Mouse (Mus musculus) urinary bladder, adult 2 months (tissue): ENCODE results near the gene 1700012P22Rik. TPM values are rescaled to one million over a fixed set of nuclear protein-coding genes. Genes with fewer than 3 reads are reported as not detected.

Experiments used
- polyA plus RNA-seq: library from polyadenylated mRNA; depleted of rRNA; stranded (reverse); fragments of >200 nt; gene quantifications from 2 replicates; pipeline ENCODE4 v1.2.3, GENCODE M21; 2012; rRNA removed

1700012P22Rik gene
- polyA plus RNA-seq, 1 experiment, result not detected

Other genes starting within 250 kb of the 1700012P22Rik start
- not detected in 2 replicates for gene Oog2, start 248.1 kb downstream of the 1700012P22Rik start, polyA plus RNA-seq
- not detected in 2 replicates for gene C87977, start 225.5 kb downstream of the 1700012P22Rik start, polyA plus RNA-seq
- gene Pramel5, start 158.3 kb downstream of the 1700012P22Rik start, polyA plus RNA-seq, result not detected in 2 replicates
- gene Gm13128, start 108.5 kb downstream of the 1700012P22Rik start, polyA plus RNA-seq, result not detected in 2 replicates
- not detected in 2 replicates for gene Gm13119, start 80.8 kb downstream of the 1700012P22Rik start, polyA plus RNA-seq
- not detected in 2 replicates for gene Pramef20, start 60.8 kb downstream of the 1700012P22Rik start, polyA plus RNA-seq
- gene Pramef12, start 30.3 kb downstream of the 1700012P22Rik start, polyA plus RNA-seq, result 0.40 and 0.49 TPM in 2 replicates
- not detected in 2 replicates for gene Gm9944, start 14.5 kb upstream of the 1700012P22Rik start, polyA plus RNA-seq
- gene Aadacl3, start 25.0 kb upstream of the 1700012P22Rik start, polyA plus RNA-seq, result not detected in 2 replicates
- gene 9430007A20Rik, start 81.0 kb upstream of the 1700012P22Rik start, polyA plus RNA-seq, result not detected in 2 replicates
- gene Gm13124, start 126.4 kb upstream of the 1700012P22Rik start, polyA plus RNA-seq, result not detected in 2 replicates
- not detected in 2 replicates for gene Aadacl4, start 174.9 kb upstream of the 1700012P22Rik start, polyA plus RNA-seq
- 1.5 TPM in 2 replicates for gene Gm436, start 247.6 kb upstream of the 1700012P22Rik start, polyA plus RNA-seq